Mouse (Mus musculus) adrenal gland, postnatal 10 days (tissue): Measurements from ENCODE around the gene Nr2e3. TPM values are rescaled to one million over a fixed set of nuclear protein-coding genes. Genes with fewer than 3 reads are reported as not detected.
"Not testable (repeated sequence)": the region's sequence is repeated elsewhere in the genome, so short reads cannot be mapped to it uniquely, and the experiment has no call there.

Experiments
- DNase-seq: peaks from one replicate; pipeline ENCODE4 v3.0.0; 2021; ENCODE audit warnings: mixed read lengths
- long read RNA-seq, 2 experiments: library from polyadenylated mRNA; stranded (forward); transcript quantifications; one replicate each; pipeline ENCODE4 v2.0.0; 2021
- total RNA-seq, 2 experiments: library from RNA; stranded (reverse); gene quantifications; 2 replicates each; pipeline ENCODE4 v1.2.3; 2021

Gene Nr2e3
- not detected for total RNA-seq
- long read RNA-seq, experiment 1, result 0 reads
- long read RNA-seq, experiment 2, result 0 reads

GRCm38 (mm10) chr9:59960559-59960958 is at the start of gene Nr2e3:
Nr2e3 (minus strand) TSS chr9:59960659.
- no peak for DNase-seq

- DNase-seq, result peak; percentile 53
Observed at GRCm38 (mm10) chr9:60008936-60009335, 48.5 kb upstream of the Nr2e3 start.

GRCm38 (mm10) chr9:60002323-60002722 is 41.9 kb upstream of the Nr2e3 start:
- no peak for DNase-seq

GRCm38 (mm10) chr9:60001444-60001843 is 41.0 kb upstream of the Nr2e3 start:
- DNase-seq, result no peak

- no peak for DNase-seq
Observed at GRCm38 (mm10) chr9:59997725-59998124, 37.3 kb upstream of the Nr2e3 start.

GRCm38 (mm10) chr9:59991407-59991806 is 30.9 kb upstream of the Nr2e3 start:
- DNase-seq, result no peak

GRCm38 (mm10) chr9:59989864-59990263 is 29.4 kb upstream of the Nr2e3 start:
- DNase-seq, result peak; percentile 83

GRCm38 (mm10) chr9:59985900-59986572 is 25.6 kb upstream of the Nr2e3 start:
- no peak for DNase-seq

- DNase-seq, result peak; percentile 54
Observed at GRCm38 (mm10) chr9:59981116-59981515, 20.7 kb upstream of the Nr2e3 start.

- peak; percentile 45 for DNase-seq
Observed at GRCm38 (mm10) chr9:59971263-59971662, 10.8 kb upstream of the Nr2e3 start.

- DNase-seq, result peak; percentile 79
Observed at GRCm38 (mm10) chr9:59969383-59969782, 8.9 kb upstream of the Nr2e3 start.

GRCm38 (mm10) chr9:59965046-59965445 is 4.6 kb upstream of the Nr2e3 start:
- peak; percentile 23 for DNase-seq

- peak; percentile 27 for DNase-seq
Observed at GRCm38 (mm10) chr9:59964367-59964766, 3.9 kb upstream of the Nr2e3 start.

- no peak for DNase-seq
Observed at GRCm38 (mm10) chr9:59961201-59961955, 919 bp upstream of the Nr2e3 start.

GRCm38 (mm10) chr9:59959276-59959675 is 1.2 kb downstream of the Nr2e3 start:
- peak; percentile 91 for DNase-seq

GRCm38 (mm10) chr9:59958115-59958514 is 2.3 kb downstream of the Nr2e3 start:
- not testable (repeated sequence) for DNase-seq

- no peak for DNase-seq
Observed at GRCm38 (mm10) chr9:59956496-59956895, 4.0 kb downstream of the Nr2e3 start.

- no peak for DNase-seq
Observed at GRCm38 (mm10) chr9:59955692-59956091, 4.8 kb downstream of the Nr2e3 start.

GRCm38 (mm10) chr9:59955199-59955598 is 5.3 kb downstream of the Nr2e3 start:
- no peak for DNase-seq

GRCm38 (mm10) chr9:59953556-59953955 is 6.9 kb downstream of the Nr2e3 start:
- no peak for DNase-seq

- peak; percentile 83 for DNase-seq
Observed at GRCm38 (mm10) chr9:59952515-59953070, 7.9 kb downstream of the Nr2e3 start.

GRCm38 (mm10) chr9:59951943-59952342 is 8.5 kb downstream of the Nr2e3 start:
- no peak for DNase-seq
